Mouse (Mus musculus) kidney, postnatal 10 days (tissue): ENCODE results near the gene Vdr.

ENCODE experiments used
- DNase-seq: peaks from one replicate; pipeline ENCODE4 v3.0.0; 2021; ENCODE audit warnings: mixed read lengths

Gene Vdr

DNA sequence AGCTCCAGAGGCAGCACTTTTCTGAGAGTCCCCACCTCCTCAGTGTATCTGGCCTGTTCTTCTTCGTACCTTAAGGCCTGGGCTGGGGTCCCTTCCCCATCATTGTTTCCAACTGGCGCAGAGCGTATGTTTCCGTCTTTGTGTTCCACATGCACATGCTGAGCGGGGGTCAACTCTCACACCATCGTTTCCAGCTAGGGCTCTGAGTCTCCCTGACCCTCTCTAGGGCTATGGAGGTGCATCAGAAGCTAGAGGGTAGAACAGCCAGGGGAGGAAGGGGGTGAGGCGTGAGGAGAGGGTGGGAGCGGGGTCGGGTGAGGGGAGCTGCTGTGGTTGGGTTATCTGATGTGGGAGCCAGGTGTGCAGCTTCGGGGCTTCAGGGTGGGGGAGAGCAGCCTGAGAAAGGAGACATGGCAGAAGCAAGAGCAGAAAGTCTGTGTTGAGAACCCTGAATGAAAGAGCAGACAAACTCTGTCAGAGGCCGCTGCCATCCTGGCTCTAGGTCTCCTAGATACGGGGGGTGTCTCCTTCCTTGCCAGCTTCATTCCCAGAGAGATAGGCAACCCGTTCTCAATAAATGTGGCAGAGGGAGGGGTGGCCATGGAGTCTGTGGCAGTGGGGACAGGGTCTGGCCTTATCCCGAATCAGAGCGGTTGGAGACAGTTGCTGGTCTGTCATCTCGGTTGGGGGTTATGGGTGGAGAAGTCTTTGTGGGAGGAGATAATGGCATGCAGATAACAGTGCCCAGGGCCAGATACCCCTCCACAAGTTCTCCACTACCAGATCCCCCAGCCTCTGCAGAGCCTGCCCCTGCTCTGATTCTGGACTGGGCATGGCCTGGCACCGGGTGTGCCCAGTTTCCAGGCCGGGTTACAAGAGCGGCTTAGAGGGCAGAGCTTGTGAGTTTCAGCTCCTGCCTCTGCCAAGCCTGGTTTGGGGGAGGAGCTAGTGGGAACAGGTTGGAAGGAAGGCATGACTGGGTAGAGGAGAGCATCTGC is 66.1 kb downstream of the Vdr start, which contains the start of gene Hdac7:
Gene Hdac7 (minus strand): TSS at position 466 of the 998 bp plus-strand sequence.
- DNase-seq, result no peak

GRCm38 (mm10) chr15:97843247-97843651 is 67.2 kb downstream of the Vdr start:
- no peak for DNase-seq

DNA sequence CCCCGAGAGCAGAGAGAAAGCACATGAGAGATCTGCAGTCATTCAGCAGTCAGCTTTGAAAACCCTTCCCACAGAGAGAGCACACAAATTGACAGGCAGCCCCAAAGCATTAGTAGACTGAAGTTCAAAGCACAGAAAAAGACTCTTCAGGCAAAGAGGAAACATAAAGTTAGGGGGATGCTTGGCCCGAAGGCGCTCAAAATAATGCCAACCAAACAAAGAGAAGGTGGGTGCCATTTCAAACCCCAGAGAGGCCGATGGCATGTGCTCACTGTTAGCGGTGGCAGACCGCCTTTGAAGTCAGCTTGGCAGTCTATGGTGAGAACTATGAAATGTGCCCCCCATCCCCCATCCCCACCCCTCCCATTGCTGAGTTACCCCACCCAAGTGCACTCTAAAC is 68.4 kb downstream of the Vdr start:
- no peak for DNase-seq

- no peak for DNase-seq
These were observed 69.0 kb downstream of the Vdr start for GRCm38 (mm10) chr15:97841383-97841782.

- no peak for DNase-seq
These were observed 69.6 kb downstream of the Vdr start for GRCm38 (mm10) chr15:97840781-97841180.

- peak; percentile 91 for DNase-seq
These were observed 70.4 kb downstream of the Vdr start for GRCm38 (mm10) chr15:97839991-97840455.

- no peak for DNase-seq
These were observed 71.0 kb downstream of the Vdr start for GRCm38 (mm10) chr15:97839473-97839872.

- DNase-seq, result no peak
These were observed 71.4 kb downstream of the Vdr start for GRCm38 (mm10) chr15:97839012-97839411.

- peak; percentile 44 for DNase-seq
These were observed 72.0 kb downstream of the Vdr start for GRCm38 (mm10) chr15:97838395-97838794.

DNA sequence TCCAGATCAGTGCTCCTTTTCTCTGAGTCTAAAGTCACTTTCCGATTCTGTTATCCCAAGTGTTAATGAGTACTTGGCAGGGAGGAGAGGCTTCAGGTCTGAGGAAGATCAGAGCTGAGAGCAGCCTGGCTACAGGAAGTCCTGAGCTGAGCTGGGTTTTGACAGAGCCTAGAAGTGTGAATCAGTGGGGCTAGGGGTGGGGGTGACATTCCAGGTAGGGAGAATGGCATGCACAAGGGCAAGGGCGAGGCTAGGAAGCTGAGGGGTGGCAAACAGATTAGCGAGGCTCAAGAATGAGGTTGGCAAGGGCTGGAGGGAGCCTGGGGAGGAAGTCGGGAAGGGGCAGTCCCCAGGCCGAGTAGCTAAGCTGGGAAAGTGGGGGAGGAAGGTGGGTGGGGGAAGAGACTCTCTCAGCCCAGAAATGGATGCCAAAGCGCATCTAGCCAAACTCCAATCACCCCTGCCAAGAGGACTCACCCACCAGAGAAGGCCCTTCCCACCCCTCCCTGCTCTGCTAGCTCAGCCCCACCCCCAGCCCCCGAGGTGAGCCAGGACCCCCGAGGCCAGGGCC is 72.9 kb downstream of the Vdr start:
- peak; percentile 57 for DNase-seq

GRCm38 (mm10) chr15:97836894-97837247 is 73.6 kb downstream of the Vdr start:
- DNase-seq, result no peak

DNA sequence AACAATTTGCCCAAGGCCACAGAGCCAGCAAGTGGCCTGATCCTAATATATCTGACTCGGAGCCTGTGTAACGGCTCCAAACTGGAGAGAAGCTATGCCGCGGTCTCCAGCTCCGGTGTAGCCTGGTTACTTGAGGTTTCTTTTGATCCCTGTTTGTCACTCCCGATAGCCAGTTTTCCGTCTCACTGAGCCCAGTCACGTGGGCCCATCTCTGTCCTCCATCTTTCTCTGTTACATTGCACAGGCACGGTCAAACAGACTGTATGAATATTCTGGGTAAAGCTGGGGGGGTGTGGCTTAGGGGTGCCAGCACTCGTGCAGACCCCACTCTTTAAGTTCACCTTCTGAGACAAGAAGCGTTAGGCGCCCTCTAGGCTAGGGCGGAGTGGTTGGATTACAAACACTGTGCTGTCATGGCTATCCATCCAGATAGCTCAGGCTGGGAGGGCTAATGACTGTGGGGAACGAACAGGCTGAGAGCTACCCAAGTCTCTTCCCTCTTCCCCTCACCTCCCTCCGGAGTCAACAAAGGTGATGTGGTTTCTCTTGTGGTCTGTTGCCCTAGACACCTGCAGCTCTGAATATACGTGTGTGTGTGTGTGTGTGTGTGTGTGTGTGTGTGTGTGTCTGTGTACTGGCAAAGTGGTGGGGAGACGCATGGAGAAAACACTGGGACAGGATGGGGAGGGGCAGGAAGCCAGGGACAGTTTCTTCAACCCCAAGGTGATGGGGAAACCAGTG is 74.1 kb downstream of the Vdr start:
- DNase-seq, result no peak

- DNase-seq, result no peak
These were observed 77.5 kb downstream of the Vdr start for GRCm38 (mm10) chr15:97832764-97833479.

GRCm38 (mm10) chr15:97831987-97832640 is 78.3 kb downstream of the Vdr start:
- peak; percentile 80 for DNase-seq

DNA sequence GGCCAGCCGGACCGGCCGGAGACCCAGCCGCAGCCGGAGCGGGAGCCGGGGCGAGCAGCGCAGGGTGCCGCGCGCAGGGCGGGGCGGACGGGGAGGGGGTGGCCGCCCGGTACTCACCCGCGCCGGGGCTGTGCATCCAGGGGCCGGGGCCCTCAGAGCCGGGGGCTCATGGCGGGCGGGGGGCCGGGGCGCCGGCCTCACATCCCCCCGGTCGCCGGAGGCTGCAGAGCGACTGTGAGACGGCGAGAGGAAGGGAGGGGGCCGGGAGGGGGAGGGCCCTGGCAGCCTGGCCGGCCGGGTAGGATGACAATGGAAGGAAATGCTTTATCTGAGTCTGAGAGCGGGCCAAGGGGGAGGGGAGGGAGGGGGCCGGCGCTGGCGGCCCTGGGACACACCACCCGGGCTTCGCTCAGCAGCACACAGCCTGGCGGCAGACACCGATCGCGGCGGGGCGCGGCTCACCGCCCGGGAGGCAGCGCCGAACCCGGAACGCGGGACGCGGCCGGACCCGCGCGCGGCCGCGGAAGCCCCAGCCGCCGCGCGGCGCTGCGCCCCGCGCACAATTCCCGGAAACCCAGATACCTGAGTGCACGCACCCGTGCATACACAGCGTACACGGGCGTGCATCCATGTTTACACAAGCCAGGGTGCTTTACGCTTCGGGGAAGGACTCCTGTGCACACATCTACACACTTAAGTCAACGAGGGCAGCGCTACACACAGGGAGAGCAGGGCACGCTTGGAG is 79.0 kb downstream of the Vdr start:
- peak; percentile 89 for DNase-seq

DNA sequence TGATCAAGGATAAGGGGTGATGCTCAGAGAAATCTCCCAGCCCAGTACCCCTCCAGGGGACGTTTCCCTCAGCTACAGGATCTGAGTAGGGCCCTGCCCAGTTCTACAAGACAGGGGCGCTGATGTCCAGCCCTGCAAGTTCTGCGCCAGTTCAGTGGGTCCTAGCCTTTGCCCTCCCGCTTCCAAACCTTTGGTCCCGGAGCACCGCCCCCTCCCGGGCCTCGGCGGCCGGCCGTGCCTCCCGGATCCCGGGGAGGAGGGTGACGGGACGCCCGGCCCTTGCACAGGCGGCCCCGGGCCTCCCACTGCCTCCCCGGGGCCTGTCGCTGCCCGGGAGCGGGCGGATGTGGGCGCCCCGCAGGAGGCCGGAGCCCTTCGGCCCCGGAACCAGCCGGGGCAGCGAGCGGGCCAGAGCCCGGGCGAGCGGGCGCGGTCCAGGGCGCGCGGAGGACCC is 79.6 kb downstream of the Vdr start:
- DNase-seq, result peak; percentile 74

GRCm38 (mm10) chr15:97830253-97830787 is 80.1 kb downstream of the Vdr start:
- DNase-seq, result peak; percentile 47

GRCm38 (mm10) chr15:97829432-97829831 is 81.0 kb downstream of the Vdr start:
- no peak for DNase-seq

GRCm38 (mm10) chr15:97828901-97829338 is 81.5 kb downstream of the Vdr start:
- DNase-seq, result peak; percentile 64

DNA sequence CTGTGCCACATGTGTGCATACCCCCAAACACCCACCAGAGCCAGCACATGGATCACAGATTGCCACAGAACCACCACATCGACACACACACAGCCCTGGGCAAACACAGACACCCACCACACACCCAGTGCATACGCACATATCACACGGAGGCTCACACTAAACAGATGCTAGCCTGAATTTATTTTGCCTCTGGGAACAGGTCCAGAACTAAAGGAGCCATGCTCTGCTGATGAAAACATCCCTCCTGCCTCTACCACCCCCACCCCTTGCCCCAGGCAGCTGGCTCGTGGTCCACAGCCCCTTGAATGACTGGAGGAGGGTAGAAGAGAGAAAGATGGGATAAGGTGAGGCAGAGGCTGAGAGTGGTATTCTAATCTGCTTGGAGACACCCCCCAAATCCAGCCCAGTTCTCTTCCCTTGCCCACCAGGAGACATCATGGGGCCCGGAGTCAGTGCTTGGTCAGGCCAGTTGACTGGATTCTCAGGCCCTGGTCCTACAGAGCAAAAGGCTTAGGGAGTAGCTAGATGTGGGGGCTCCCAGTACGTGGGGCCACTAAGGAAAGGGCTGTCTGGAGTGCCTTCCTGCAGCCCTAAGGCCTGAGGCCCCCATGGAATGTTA is 82.1 kb downstream of the Vdr start:
- DNase-seq, result no peak
